Mouse (Mus musculus): ENCODE measurements around the gene Tbc1d15.
"Not testable (repeated sequence)": the region's sequence is repeated elsewhere in the genome, so short reads cannot be mapped to it uniquely, and the experiment has no call there.

Tbc1d15 gene

GRCm38 (mm10) chr10:115245488-115245887 lies 5.8 kb downstream of the Tbc1d15 start:
- no peak for DNase-seq (ENCODE audit: inconsistent ontology term)

- peak; percentile 24 for DNase-seq (ENCODE audit: inconsistent ontology term)
These were observed 10.1 kb downstream of the Tbc1d15 start for GRCm38 (mm10) chr10:115241082-115241595.

GRCm38 (mm10) chr10:115237931-115238330 lies 13.3 kb downstream of the Tbc1d15 start:
- no peak for DNase-seq (ENCODE audit: inconsistent ontology term)

GRCm38 (mm10) chr10:115236733-115237132 lies 14.5 kb downstream of the Tbc1d15 start:
- DNase-seq (ENCODE audit: inconsistent ontology term): no peak

- DNase-seq (ENCODE audit: inconsistent ontology term): no peak
These were observed 15.8 kb downstream of the Tbc1d15 start for GRCm38 (mm10) chr10:115235501-115235900.

GRCm38 (mm10) chr10:115233798-115234197 lies 17.5 kb downstream of the Tbc1d15 start:
- DNase-seq (ENCODE audit: inconsistent ontology term): no peak

GRCm38 (mm10) chr10:115232513-115232912 lies 18.8 kb downstream of the Tbc1d15 start:
- no peak for DNase-seq (ENCODE audit: inconsistent ontology term)

GRCm38 (mm10) chr10:115229023-115229422 lies 22.2 kb downstream of the Tbc1d15 start:
- no peak for DNase-seq (ENCODE audit: inconsistent ontology term)

- no peak for DNase-seq (ENCODE audit: inconsistent ontology term)
These were observed 24.7 kb downstream of the Tbc1d15 start for GRCm38 (mm10) chr10:115226586-115226985.

GRCm38 (mm10) chr10:115223845-115224244 lies 27.4 kb downstream of the Tbc1d15 start:
- no peak for DNase-seq (ENCODE audit: inconsistent ontology term)

- no peak for DNase-seq (ENCODE audit: inconsistent ontology term)
These were observed 38.2 kb downstream of the Tbc1d15 start for GRCm38 (mm10) chr10:115212916-115213580.

- no peak for DNase-seq (ENCODE audit: inconsistent ontology term)
These were observed 45.4 kb downstream of the Tbc1d15 start for GRCm38 (mm10) chr10:115205825-115206224.

- DNase-seq (ENCODE audit: inconsistent ontology term): no peak
These were observed 46.0 kb downstream of the Tbc1d15 start for GRCm38 (mm10) chr10:115205284-115205683.

GRCm38 (mm10) chr10:115191214-115191613 lies 60.1 kb downstream of the Tbc1d15 start:
- DNase-seq (ENCODE audit: inconsistent ontology term): no peak

GRCm38 (mm10) chr10:115187390-115187789 lies 63.9 kb downstream of the Tbc1d15 start:
- no peak for DNase-seq (ENCODE audit: inconsistent ontology term)

GRCm38 (mm10) chr10:115184697-115185096 lies 66.6 kb downstream of the Tbc1d15 start, which contains the start of gene Tph2:
TSS of gene Tph2 (minus strand) at chr10:115185022.
- DNase-seq (ENCODE audit: inconsistent ontology term): peak; percentile 81

GRCm38 (mm10) chr10:115181034-115181433 lies 70.2 kb downstream of the Tbc1d15 start:
- DNase-seq (ENCODE audit: inconsistent ontology term): no peak

- not testable (repeated sequence) for DNase-seq (ENCODE audit: inconsistent ontology term)
These were observed 73.2 kb downstream of the Tbc1d15 start for GRCm38 (mm10) chr10:115178019-115178418.

GRCm38 (mm10) chr10:115175591-115175991 lies 75.7 kb downstream of the Tbc1d15 start:
- peak; percentile 62 for DNase-seq (ENCODE audit: inconsistent ontology term)

GRCm38 (mm10) chr10:115173336-115173735 lies 77.9 kb downstream of the Tbc1d15 start:
- DNase-seq (ENCODE audit: inconsistent ontology term): no peak

GRCm38 (mm10) chr10:115171351-115171818 lies 79.9 kb downstream of the Tbc1d15 start:
- DNase-seq (ENCODE audit: inconsistent ontology term): peak; percentile 13

- DNase-seq (ENCODE audit: inconsistent ontology term): no peak
These were observed 80.5 kb downstream of the Tbc1d15 start for GRCm38 (mm10) chr10:115170496-115171350.

Data from Muller cell, postnatal 12 days (primary cell).